Mouse (Mus musculus): ENCODE data around the gene Fbxl7. TPM values are rescaled to one million over a fixed set of nuclear protein-coding genes. Genes with fewer than 3 reads are reported as not detected.
"Not testable (repeated sequence)": the region's sequence is repeated elsewhere in the genome, so short reads cannot be mapped to it uniquely, and the experiment has no call there.

Fbxl7 gene
- polyA plus RNA-seq, 1 experiment from 2014 or later, result 4.0 TPM

DNA sequence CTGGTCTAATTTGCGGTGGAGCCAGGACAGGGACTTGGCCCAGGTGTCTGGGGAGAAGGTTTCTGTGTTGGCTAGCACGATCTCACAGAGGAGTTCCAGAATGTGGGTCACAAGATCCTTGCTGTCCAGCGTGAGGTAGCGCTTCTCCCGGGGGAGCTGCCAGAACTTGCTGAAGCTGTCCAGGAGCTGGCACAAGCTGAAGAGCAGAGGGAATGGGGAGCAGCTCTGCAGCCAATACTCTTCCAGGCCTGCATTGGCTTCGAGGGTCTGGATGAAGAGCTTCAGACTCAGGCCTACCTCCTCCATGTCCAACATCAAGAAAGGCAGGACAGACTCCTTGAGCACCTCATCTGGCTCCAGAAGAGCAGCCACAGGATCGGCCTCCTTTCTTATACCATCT, 166.0 kb downstream of the Fbxl7 start:
- not testable (repeated sequence) for H3K9me3 ChIP-seq (replicated peaks); H3K9ac ChIP-seq; H3K27me3 ChIP-seq (replicated peaks); H3K4me2 ChIP-seq; H3K36me3 ChIP-seq; H3K4me1 ChIP-seq; H3K27ac ChIP-seq; H3K4me3 ChIP-seq; ATAC-seq
- 80% methylated on average over 6 of the region's 7 CpGs for WGBS (ENCODE audit: insufficient replicate concordance)

DNA sequence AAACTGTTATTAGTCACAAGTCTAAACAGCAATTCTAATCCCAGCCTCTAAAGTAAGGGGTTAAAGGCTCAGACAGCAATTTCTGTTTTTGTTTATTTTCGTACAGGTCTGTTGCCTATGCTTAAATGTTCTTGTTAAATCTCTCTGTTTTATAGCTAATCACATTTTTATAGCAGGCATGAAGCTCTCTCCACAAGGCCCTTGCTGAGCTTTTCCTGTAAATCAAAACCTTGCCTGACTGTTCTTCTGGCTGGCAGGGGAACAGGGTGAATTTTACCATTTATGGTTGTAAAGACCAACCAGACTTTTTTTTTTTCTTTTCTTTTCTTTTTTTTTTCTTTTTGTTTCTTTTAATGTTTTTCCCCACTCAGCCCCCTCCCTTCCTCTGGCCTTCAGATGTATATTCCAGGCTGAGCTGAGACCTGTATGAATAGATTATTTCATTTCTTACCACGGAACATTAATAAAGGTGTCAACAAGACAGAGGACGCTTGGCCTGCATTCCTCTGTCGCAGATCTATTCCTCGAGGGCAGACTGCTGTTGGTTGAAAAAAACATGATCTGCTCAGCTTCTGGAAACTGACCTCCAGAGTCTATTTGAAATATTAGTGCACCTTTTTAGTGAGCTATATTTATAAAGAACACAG, 176.9 kb downstream of the Fbxl7 start:
- 53% methylated on average over 5 of the region's 5 CpGs for WGBS (ENCODE audit: insufficient replicate concordance)
- no peak overlapping the region for H3K4me3 ChIP-seq
- no peaks in the 10 kb centered on the region for H3K36me3 ChIP-seq
- no peak overlapping the region for H3K9ac ChIP-seq
- no peaks in the 10 kb centered on the region for H3K27me3 ChIP-seq (replicated peaks)
- ATAC-seq, result no peak
- no peak overlapping the region for H3K4me2 ChIP-seq
- H3K4me1 ChIP-seq, result 0 out of 2 replicates have a peak, but pooled peaks cover 4% of the 10 kb centered on the region
- no peak overlapping the region for H3K27ac ChIP-seq
- H3K9me3 ChIP-seq (replicated peaks), result no peaks in the 10 kb centered on the region

DNA sequence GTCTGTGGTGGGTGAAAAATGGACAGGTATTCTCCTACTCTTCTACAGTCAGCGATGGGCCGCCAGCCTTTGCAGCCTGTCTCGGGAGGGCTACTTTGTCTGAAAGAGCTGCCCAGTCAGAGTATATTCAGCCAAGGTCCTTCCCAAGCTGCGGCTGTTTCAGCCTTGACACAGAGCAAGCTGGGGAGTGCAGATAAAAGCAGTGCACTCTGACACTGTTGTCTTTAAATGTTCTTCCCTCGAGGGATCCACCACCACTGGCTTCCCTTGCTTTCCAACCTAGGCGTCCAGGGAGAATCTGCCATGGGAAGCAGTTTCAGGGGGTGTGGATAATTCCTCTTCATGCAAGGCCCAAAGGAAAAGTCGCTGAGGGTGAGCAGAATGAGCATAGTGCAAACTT, 177.4 kb downstream of the Fbxl7 start:
- H3K9ac ChIP-seq, result no peak overlapping the region
- H3K4me2 ChIP-seq, result no peak overlapping the region
- no peak for ATAC-seq
- no peak overlapping the region for H3K4me3 ChIP-seq
- H3K4me1 ChIP-seq, result 0 out of 2 replicates have a peak, but pooled peaks cover 4% of the 10 kb centered on the region
- 35% methylated on average over 7 of the region's 7 CpGs for WGBS (ENCODE audit: insufficient replicate concordance)
- no peaks in the 10 kb centered on the region for H3K36me3 ChIP-seq
- no peaks in the 10 kb centered on the region for H3K9me3 ChIP-seq (replicated peaks)
- no peak overlapping the region for H3K27ac ChIP-seq
- H3K27me3 ChIP-seq (replicated peaks), result no peaks in the 10 kb centered on the region

DNA sequence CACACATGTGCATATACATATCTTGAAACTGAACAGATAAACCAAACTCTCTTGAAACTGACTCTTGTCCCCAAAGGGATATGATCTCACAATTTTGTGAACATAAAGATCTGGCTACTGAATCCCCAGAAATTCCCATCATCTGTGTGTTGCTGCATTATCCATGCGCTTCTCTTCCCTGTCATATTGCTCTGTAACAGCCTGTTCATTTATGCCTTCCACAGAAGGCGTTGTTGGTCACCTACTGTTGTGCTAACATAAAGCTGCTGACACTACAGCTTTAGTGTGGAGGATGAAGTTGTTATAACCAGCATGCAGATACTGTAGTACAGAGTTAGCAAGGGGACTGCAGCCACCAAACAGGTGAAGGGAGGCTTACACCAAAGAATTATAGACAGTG, 179.2 kb downstream of the Fbxl7 start:
- no peak overlapping the region for H3K4me2 ChIP-seq
- no peak overlapping the region for H3K9ac ChIP-seq
- ATAC-seq, result no peak
- H3K27ac ChIP-seq, result no peak overlapping the region
- H3K4me3 ChIP-seq, result no peak overlapping the region
- no peaks in the 10 kb centered on the region for H3K36me3 ChIP-seq
- no peaks in the 10 kb centered on the region for H3K9me3 ChIP-seq (replicated peaks)
- H3K27me3 ChIP-seq (replicated peaks), result no peaks in the 10 kb centered on the region
- H3K4me1 ChIP-seq, result 0 out of 2 replicates have a peak, but pooled peaks cover 4% of the 10 kb centered on the region
- WGBS (ENCODE audit: insufficient replicate concordance), result 74% methylated on average over 2 of the region's 2 CpGs

DNA sequence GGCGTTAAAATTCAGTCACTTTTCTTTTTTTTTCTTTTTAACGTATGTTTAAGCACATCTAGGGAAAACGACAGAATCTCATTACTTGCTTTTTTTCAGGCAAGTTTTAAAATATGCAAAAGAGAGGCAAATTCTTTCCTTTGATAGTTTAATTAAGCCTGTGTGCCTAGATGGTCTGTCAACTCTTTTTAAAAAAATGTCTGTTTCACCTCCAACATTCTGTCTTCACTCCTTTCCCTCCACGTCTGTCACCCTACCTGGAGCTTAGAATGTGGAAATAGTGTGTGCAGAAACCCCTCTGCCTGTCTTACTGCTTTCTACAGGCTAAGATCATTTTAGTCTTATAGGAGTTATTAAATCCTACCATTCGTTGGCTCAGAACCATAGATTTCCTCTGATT, 179.7 kb downstream of the Fbxl7 start:
- no peaks in the 10 kb centered on the region for H3K27me3 ChIP-seq (replicated peaks)
- H3K4me1 ChIP-seq, result 0 out of 2 replicates have a peak, but pooled peaks cover 4% of the 10 kb centered on the region
- H3K36me3 ChIP-seq, result no peaks in the 10 kb centered on the region
- ATAC-seq, result no peak
- no peak overlapping the region for H3K4me3 ChIP-seq
- no peaks in the 10 kb centered on the region for H3K9me3 ChIP-seq (replicated peaks)
- H3K9ac ChIP-seq, result no peak overlapping the region
- 70% methylated on average over 5 of the region's 5 CpGs for WGBS (ENCODE audit: insufficient replicate concordance)
- no peak overlapping the region for H3K27ac ChIP-seq
- H3K4me2 ChIP-seq, result no peak overlapping the region

DNA sequence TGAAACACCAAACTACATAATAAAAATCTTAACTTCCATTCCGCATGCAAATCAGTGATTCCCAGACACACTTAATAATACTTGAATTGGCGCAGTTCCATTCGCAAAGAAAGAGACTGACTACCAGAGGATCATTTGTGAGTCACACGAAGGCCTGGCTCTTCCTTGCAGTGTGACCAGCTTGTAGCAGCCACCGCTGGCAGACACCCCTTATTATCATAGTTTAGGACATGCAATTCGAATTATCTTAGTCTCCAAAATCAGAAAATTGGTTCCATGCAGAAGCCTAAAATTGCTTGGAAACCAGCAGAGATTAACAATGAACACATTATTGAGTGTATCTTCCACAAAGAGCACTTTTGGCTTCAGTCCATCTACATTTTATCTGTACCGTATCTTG, 183.1 kb downstream of the Fbxl7 start:
- Histone ChIP-seq H3K4me2 (no peak overlapping the region), H3K27me3 (replicated peaks) (no peaks in the 10 kb centered on the region), H3K4me1 (no peaks in the 10 kb centered on the region), H3K9me3 (replicated peaks) (no peaks in the 10 kb centered on the region), H3K27ac (no peak overlapping the region), H3K4me3 (no peak overlapping the region), H3K9ac (no peak overlapping the region), H3K36me3 (no peaks in the 10 kb centered on the region)
- ATAC-seq, result no peak
- 67% methylated on average over 7 of the region's 7 CpGs for WGBS (ENCODE audit: insufficient replicate concordance)

GRCm38 (mm10) chr15:26704966-26705365, 190.4 kb downstream of the Fbxl7 start:
- Histone ChIP-seq H3K9me3 (replicated peaks) (no peaks in the 10 kb centered on the region), H3K4me3 (no peak overlapping the region), H3K4me2 (no peak overlapping the region), H3K9ac (no peak overlapping the region), H3K27me3 (replicated peaks) (no peaks in the 10 kb centered on the region), H3K27ac (no peak overlapping the region), H3K36me3 (no peaks in the 10 kb centered on the region), H3K4me1 (no peaks in the 10 kb centered on the region)
- 39% methylated on average over 2 of the region's 2 CpGs for WGBS (ENCODE audit: insufficient replicate concordance)
- ATAC-seq, result no peak

DNA sequence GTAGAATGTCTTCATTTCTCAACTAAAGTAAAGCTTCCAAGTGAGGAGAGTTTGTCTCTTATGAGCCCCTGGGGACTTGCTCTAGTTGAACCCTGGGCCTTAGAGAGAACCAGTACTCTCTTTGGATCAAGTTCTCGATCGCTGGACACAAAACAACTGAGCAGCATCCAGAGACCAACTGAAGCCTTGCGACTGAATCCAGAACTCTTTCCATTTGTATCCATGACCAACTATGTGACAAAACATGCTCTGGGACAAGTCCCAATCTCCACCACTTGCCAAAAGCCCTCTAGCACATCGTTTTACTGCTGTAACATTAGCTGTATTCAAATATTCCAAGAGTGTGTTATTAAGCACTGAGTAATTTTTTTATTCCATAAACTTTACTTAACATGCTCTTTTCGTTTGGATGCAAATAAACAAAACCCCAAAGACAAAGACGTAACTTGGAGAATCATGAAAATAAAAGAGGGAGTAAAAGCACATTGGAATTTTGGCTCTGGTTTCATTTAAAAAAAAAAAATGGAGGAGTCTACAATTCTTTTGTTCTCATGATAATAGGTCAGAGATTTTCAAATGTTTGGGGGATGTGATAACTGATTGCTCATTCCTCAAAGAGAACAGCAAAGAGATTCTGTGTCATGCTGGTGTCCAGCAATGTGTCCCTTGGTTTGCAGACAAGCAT, 192.1 kb downstream of the Fbxl7 start:
- Histone ChIP-seq H3K9me3 (replicated peaks) (no peaks in the 10 kb centered on the region), H3K36me3 (no peaks in the 10 kb centered on the region), H3K4me3 (no peak overlapping the region), H3K9ac (no peak overlapping the region), H3K27me3 (replicated peaks) (no peaks in the 10 kb centered on the region), H3K4me1 (no peaks in the 10 kb centered on the region), H3K4me2 (no peak overlapping the region), H3K27ac (no peak overlapping the region)
- 63% methylated on average over 6 of the region's 6 CpGs for WGBS (ENCODE audit: insufficient replicate concordance)
- no peak for ATAC-seq

DNA sequence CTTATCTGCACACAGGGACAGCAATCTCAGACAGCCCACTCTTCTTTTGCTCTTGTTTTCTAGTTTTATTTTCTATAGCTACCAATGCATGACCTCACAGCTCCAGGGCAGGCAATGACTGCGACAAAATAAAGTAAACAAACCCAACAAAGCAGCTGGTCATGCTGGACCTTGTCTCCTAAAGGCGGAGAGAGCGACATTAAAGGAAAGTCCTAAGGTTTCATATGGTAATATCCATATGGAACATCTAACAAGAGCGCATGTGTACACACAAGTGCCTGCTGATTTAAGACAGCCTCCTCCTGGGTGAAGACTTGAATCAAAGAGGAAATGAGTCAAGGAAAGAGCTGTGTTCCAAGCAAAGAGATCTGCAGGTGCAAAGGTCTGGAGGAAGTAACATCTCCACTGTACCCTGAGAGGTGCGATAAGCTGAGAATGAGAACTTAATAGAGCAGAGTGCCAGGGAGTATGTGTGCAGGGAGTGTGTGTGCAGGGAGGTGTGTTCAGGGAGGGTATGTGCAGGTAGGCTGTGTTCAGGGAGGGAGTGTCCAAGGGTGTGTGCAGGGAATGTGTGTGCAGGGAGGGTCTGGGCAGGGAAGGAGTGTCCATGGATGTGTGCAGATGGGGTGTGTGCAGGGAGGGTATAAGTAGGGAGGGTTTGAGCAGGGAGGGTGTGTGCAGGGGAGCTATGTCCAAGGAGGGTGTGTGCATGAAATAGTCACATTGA, 193.3 kb downstream of the Fbxl7 start:
- no peak overlapping the region for H3K4me2 ChIP-seq
- WGBS (ENCODE audit: insufficient replicate concordance), result 65% methylated on average over 5 of the region's 5 CpGs
- H3K9me3 ChIP-seq (replicated peaks), result no peaks in the 10 kb centered on the region
- H3K9ac ChIP-seq, result no peak overlapping the region
- H3K27me3 ChIP-seq (replicated peaks), result no peaks in the 10 kb centered on the region
- no peak overlapping the region for H3K4me3 ChIP-seq
- ATAC-seq, result no peak
- no peaks in the 10 kb centered on the region for H3K4me1 ChIP-seq
- no peak overlapping the region for H3K27ac ChIP-seq
- no peaks in the 10 kb centered on the region for H3K36me3 ChIP-seq

DNA sequence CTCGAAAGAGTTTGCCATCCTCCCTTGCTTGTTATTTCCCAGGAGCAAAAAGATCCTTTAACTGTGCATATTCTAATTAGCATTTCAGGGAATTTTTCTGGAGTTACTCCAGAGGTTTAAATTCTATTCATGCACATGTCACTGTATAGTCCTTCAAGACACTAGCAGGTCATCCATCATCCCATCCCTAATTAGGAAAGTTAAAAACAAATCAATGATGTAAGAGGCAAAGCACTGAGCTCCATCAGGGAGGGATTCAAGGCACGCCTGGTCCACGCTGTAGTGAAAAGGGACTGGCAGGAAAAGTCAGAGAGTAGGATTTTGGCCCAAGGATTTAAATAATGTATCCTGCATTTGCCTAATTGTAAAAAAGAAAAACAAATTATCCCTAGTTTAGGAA, 202.3 kb downstream of the Fbxl7 start:
- 61% methylated on average over 3 of the region's 3 CpGs for WGBS (ENCODE audit: insufficient replicate concordance)
- H3K36me3 ChIP-seq, result no peaks in the 10 kb centered on the region
- no peaks in the 10 kb centered on the region for H3K4me1 ChIP-seq
- no peak for ATAC-seq
- no peak overlapping the region for H3K4me2 ChIP-seq
- H3K9ac ChIP-seq, result no peak overlapping the region
- H3K4me3 ChIP-seq, result no peak overlapping the region
- H3K9me3 ChIP-seq (replicated peaks), result no peaks in the 10 kb centered on the region
- H3K27ac ChIP-seq, result no peak overlapping the region
- no peaks in the 10 kb centered on the region for H3K27me3 ChIP-seq (replicated peaks)

DNA sequence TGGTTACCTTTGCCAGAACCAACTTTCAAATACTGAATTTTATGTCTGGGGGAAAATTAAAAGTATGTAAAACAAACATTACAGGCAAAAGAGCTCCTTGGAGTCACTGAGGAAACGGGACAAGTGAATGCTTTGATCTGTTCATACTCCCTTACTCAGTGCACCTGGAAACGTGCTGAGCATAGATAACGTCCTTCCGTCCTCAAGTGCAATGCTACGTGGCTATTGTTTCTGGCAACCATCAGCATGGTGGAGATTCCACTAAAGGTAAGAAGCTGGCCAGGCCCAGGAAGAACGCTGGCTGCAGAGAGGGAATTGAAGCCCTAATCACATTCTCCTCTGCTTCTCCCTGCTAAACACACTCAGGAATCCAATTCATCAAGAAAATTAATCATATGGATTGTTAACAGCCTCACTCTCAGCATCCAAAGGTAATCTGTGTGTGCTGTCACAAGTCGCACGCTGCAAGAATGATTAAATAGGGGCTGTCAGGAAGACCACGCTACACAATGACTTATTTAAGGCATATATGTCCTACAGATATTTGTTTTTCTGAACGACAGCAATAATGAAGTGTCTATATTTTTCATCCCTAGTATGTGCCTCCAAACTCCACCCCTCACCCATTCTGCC, 206.8 kb downstream of the Fbxl7 start:
- no peak overlapping the region for H3K9ac ChIP-seq
- H3K4me3 ChIP-seq, result no peak overlapping the region
- 65% methylated on average over 10 of the region's 10 CpGs for WGBS (ENCODE audit: insufficient replicate concordance)
- no peak overlapping the region for H3K27ac ChIP-seq
- H3K4me2 ChIP-seq, result no peak overlapping the region
- ATAC-seq, result no peak
- no peaks in the 10 kb centered on the region for H3K36me3 ChIP-seq
- H3K27me3 ChIP-seq (replicated peaks), result no peaks in the 10 kb centered on the region
- no peaks in the 10 kb centered on the region for H3K4me1 ChIP-seq
- H3K9me3 ChIP-seq (replicated peaks), result no peaks in the 10 kb centered on the region

DNA sequence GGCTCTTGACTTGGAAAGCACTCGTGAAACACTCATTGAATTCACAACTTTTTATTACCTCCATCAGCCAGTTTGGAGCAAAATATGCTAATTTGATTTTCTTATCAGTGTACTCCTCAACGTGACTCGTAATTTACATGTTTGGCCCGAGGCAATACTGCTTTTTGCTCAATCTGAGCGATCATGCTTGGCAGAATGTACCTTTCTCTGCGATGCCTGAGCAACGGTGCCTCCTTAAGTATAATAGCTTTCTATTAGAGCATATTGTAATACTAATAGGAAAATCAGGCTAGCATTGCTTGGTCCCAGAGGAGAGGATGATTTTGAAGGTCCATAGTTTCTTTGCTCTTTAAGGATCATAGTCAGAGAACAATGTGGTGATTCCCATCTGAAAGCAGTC, 207.7 kb downstream of the Fbxl7 start:
- Histone ChIP-seq H3K9ac (no peak overlapping the region), H3K9me3 (replicated peaks) (no peaks in the 10 kb centered on the region), H3K4me2 (no peak overlapping the region), H3K27me3 (replicated peaks) (no peaks in the 10 kb centered on the region), H3K4me1 (no peaks in the 10 kb centered on the region), H3K36me3 (no peaks in the 10 kb centered on the region), H3K4me3 (no peak overlapping the region), H3K27ac (no peak overlapping the region)
- ATAC-seq, result no peak
- 69% methylated on average over 7 of the region's 7 CpGs for WGBS (ENCODE audit: insufficient replicate concordance)
